Mouse (Mus musculus) ES-E14 (cell line): Measurements from ENCODE around the gene Zbtb40. TPM values are rescaled to one million over a fixed set of nuclear protein-coding genes. Genes with fewer than 3 reads are reported as not detected.

ENCODE experiments used
- DNase-seq: peaks from one replicate; pipeline ENCODE4 v3.0.0-alpha.2; 2013; ENCODE audit warnings: low read depth, low spot score
- H3K27ac ChIP-seq: 2 replicates; pipeline ENCODE4 v1.5.1; 2012; ENCODE audit warnings: low read depth, mild to moderate bottlenecking, low read length, moderate library complexity, mixed read lengths; ENCODE audit not compliant: poor library complexity, insufficient read depth, severe bottlenecking
- H3K36me3 ChIP-seq: 2 replicates; pipeline ENCODE4 v1.6.1; 2012; ENCODE audit warnings: mild to moderate bottlenecking, low read length, moderate library complexity, mixed read lengths; ENCODE audit not compliant: control insufficient read depth, poor library complexity, insufficient read depth, severe bottlenecking
- H3K4me1 ChIP-seq, 2 experiments: fragments of 150-350 bp in 1 of 2; sonication (generic) in 1 of 2; 2 replicates each; pipeline ENCODE4 v1.6.1; 2012; ENCODE audit warnings: low read length in 2 of 2, mild to moderate bottlenecking in 1 of 2, mixed read lengths in 1 of 2; ENCODE audit not compliant: control insufficient read depth in 2 of 2, insufficient read depth in 2 of 2, poor library complexity in 1 of 2
- H3K4me3 ChIP-seq, 2 experiments: fragments of 150-350 bp in 1 of 2; sonication (generic) in 1 of 2; 2 replicates each; pipeline ENCODE4 v1.5.1; 2012; ENCODE audit warnings: low read length in 2 of 2, low read depth in 1 of 2, mild to moderate bottlenecking in 1 of 2, mixed read lengths in 1 of 2; ENCODE audit not compliant: insufficient read depth in 1 of 2, poor library complexity in 1 of 2, severe bottlenecking in 1 of 2
- H3K9ac ChIP-seq: 2 replicates; pipeline ENCODE4 v1.6.1; 2012; ENCODE audit warnings: low read depth, mild to moderate bottlenecking, low read length, mixed read lengths; ENCODE audit not compliant: poor library complexity, insufficient read depth, severe bottlenecking
- H3K9me3 ChIP-seq: fragments of 150-350 bp; sonication (generic); 2 replicates; pipeline ENCODE4 v1.6.1; 2012; ENCODE audit warnings: low read depth, mild to moderate bottlenecking, low read length; ENCODE audit not compliant: control insufficient read depth, insufficient read depth
- CHD2 ChIP-seq: IDR thresholded peaks from 2 replicates; pipeline ENCODE4 v1.6.1; 2014; ENCODE audit warnings: mild to moderate bottlenecking, low read depth, low read length, inconsistent platforms
- HCFC1 ChIP-seq: IDR thresholded peaks from 2 replicates; pipeline ENCODE4 v1.6.1; 2012; ENCODE audit warnings: low read length, inconsistent platforms, borderline replicate concordance; ENCODE audit not compliant: insufficient read depth
- MAFK ChIP-seq: IDR thresholded peaks from 2 replicates; pipeline ENCODE4 v1.6.1; 2014; ENCODE audit warnings: mild to moderate bottlenecking, low read depth, low read length, inconsistent platforms; ENCODE audit not compliant: insufficient read depth
- ZC3H11A ChIP-seq: IDR thresholded peaks from 2 replicates; pipeline ENCODE4 v1.6.1; 2012; ENCODE audit warnings: low read depth, mild to moderate bottlenecking, inconsistent platforms, low read length, borderline replicate concordance
- ZNF384 ChIP-seq: IDR thresholded peaks from 2 replicates; pipeline ENCODE4 v1.6.1; 2012; ENCODE audit warnings: low read depth, low read length, inconsistent platforms
- in situ Hi-C, 2 experiments: fragments of 600-800 bp; cut with MboI; formaldehyde crosslinking; loops; one replicate each; pipeline ENCODE4 v1.15.1; 2025; ENCODE audit warnings: low sequenced_read_pairs in 2 of 2, inconsistent platforms in 1 of 2; ENCODE audit not compliant: unreplicated experiment in 2 of 2
- total RNA-seq: library from RNA; depleted of rRNA; stranded (reverse); fragments of 300-350 nt; gene quantifications from 2 replicates; pipeline ENCODE4 v1.2.3, GENCODE M21; 2012

Zbtb40 gene
- total RNA-seq, 1 experiment, result 12.7 TPM

GRCm38 (mm10) chr4:137068491-137068890, 19.9 kb upstream of the Zbtb40 start:
- H3K36me3 ChIP-seq, result no peaks in the 10 kb centered on the region
- no peak overlapping the region for H3K9ac ChIP-seq
- H3K4me1 ChIP-seq, result peaks cover 0 to 23% of the 10 kb centered on the region in 2 experiments; a peak in 1 of 4 replicates
- TF ChIP-seq HCFC1 (no peak), ZC3H11A (no peak)
- no peaks in the 10 kb centered on the region for H3K9me3 ChIP-seq
- H3K27ac ChIP-seq, result no peak overlapping the region
- H3K4me3 ChIP-seq, result no peak overlapping the region
- DNase-seq, result no peak
- in situ Hi-C loops, result loop anchor here (25.0 kb wide), 1 partner anchor 406 kb away; no protein-coding TSS in a partner anchor

GRCm38 (mm10) chr4:137065846-137066245, 17.2 kb upstream of the Zbtb40 start:
- in situ Hi-C loops, result loop anchor here (25.0 kb wide), 1 partner anchor 404 kb away; no protein-coding TSS in a partner anchor
- H3K36me3 ChIP-seq, result no peaks in the 10 kb centered on the region
- no peak overlapping the region for H3K4me3 ChIP-seq
- no peak for DNase-seq
- H3K27ac ChIP-seq, result no peak overlapping the region
- no peak overlapping the region for H3K9ac ChIP-seq
- H3K4me1 ChIP-seq, result peaks cover 0 to 23% of the 10 kb centered on the region in 2 experiments; a peak in 1 of 4 replicates
- TF ChIP-seq ZNF384, result no peak
- no peak for TF ChIP-seq ZC3H11A
- TF ChIP-seq HCFC1, result no peak
- TF ChIP-seq MAFK, result no peak
- no peak for TF ChIP-seq CHD2
- H3K9me3 ChIP-seq, result no peaks in the 10 kb centered on the region

- H3K9ac ChIP-seq, result no peak overlapping the region
- no peak overlapping the region for H3K27ac ChIP-seq
- in situ Hi-C loops, result loop anchor here (25.0 kb wide), 1 partner anchor 393 kb away; no protein-coding TSS in a partner anchor
- H3K36me3 ChIP-seq, result no peaks in the 10 kb centered on the region
- DNase-seq, result no peak
- no peaks in the 10 kb centered on the region for H3K9me3 ChIP-seq
- TF ChIP-seq CHD2, result no peak
- TF ChIP-seq ZC3H11A, result no peak
- TF ChIP-seq MAFK, result no peak
- no peak for TF ChIP-seq HCFC1
- TF ChIP-seq ZNF384, result no peak
- no peaks in the 10 kb centered on the region for H3K4me1 ChIP-seq
- H3K4me3 ChIP-seq, result no peak overlapping the region
Observed at GRCm38 (mm10) chr4:137054932-137055331, 6.3 kb upstream of the Zbtb40 start.

- Histone ChIP-seq H3K4me3 (no peak overlapping the region), H3K27ac (no peak overlapping the region), H3K4me1 (peaks cover 0 to 3% of the 10 kb centered on the region in 2 experiments; a peak in 1 of 4 replicates), H3K36me3 (no peaks in the 10 kb centered on the region), H3K9me3 (no peaks in the 10 kb centered on the region), H3K9ac (no peak overlapping the region)
- no peak for DNase-seq
- in situ Hi-C loops, result loop anchor here (25.0 kb wide), 1 partner anchor 392 kb away; no protein-coding TSS in a partner anchor
- TF ChIP-seq HCFC1, result no peak
- no peak for TF ChIP-seq CHD2
- TF ChIP-seq ZNF384, result no peak
- TF ChIP-seq ZC3H11A, result no peak
- no peak for TF ChIP-seq MAFK
Observed at GRCm38 (mm10) chr4:137053810-137054209, 5.2 kb upstream of the Zbtb40 start.

- Histone ChIP-seq H3K27ac (no peak overlapping the region), H3K4me1 (peaks cover 4 to 6% of the 10 kb centered on the region in 2 experiments; a peak in 2 of 4 replicates), H3K4me3 (peak overlapping the region; percentile 57 to 88), H3K9ac (peak overlapping the region; percentile 71), H3K36me3 (no peaks in the 10 kb centered on the region), H3K9me3 (no peaks in the 10 kb centered on the region)
- DNase-seq, result no peak
- in situ Hi-C loops, result no loop called here
- TF ChIP-seq MAFK (no peak), CHD2 (no peak), HCFC1 (no peak), ZC3H11A (no peak), ZNF384 (no peak)
Observed at GRCm38 (mm10) chr4:137047840-137048549, 606 bp downstream of the Zbtb40 start.
